Mouse (Mus musculus) gastrocnemius, postnatal 14 days (tissue): Measurements from ENCODE around the gene Cypt3. TPM values are rescaled to one million over a fixed set of nuclear protein-coding genes. Genes with fewer than 3 reads are reported as not detected.

Experiments used
- DNase-seq: peaks from one replicate; pipeline ENCODE4 v3.0.0; 2021; ENCODE audit warnings: mixed read lengths
- intact Hi-C: fragments of 180-260 bp; cut with DNase I; formaldehyde crosslinking; loops from one replicate; pipeline ENCODE4 v1.15.1; 2025; ENCODE audit warnings: low total_unique reads
- long read RNA-seq, 2 experiments: library from polyadenylated mRNA; stranded (forward); transcript quantifications; one replicate each; pipeline ENCODE4 v2.0.0; 2021
- total RNA-seq, 2 experiments: library from RNA; stranded (reverse); gene quantifications; 2 replicates each; pipeline ENCODE4 v1.2.3; 2021

The Cypt3 gene
- not detected for total RNA-seq
- long read RNA-seq, experiment 1, result 0 reads
- long read RNA-seq, experiment 2, result 0 reads

DNA sequence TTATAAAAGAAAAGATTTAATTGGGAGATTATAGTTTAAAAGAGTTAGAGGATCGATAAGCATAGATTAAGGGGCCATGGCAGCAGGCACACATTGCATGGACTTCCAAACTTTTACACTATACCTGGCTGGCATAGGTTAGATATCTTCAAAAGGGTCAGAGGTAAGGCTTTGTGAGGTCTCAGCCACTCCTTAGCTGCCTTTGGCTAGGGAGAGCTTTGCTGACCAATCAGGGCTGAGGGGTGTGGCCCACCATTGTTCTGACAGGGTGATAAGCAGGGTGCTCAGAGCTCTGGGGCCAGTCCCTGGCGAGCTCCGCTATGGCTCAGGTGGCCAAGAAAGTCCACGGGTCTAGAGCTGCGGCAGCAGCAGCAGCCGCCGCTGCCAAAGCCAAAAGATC, at the start of gene Cypt3:
Gene Cypt3 (plus strand): TSS at position 301 of the 400 bp plus-strand sequence.
- intact Hi-C loops, result no loop called here

DNA sequence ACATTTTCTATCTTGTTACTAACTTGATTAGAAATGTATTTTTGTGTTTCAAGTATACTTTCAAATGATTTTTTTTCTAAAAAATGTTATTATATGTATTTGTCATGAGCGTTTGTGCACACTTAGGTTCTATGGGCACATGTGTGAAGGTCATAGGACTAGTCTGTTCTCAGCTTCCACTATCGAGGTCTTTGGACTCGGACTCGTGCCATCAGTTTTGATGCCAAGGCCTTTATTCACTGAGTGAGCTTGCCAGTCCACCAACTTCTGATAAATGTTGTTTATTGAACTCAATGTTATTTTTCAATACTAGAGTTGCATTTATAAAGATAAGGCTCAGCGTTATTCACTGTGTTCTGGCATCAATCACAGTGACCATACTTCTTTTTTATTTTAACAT, 42.9 kb upstream of the Cypt3 start:
- intact Hi-C loops, result no loop called here
- DNase-seq, result no peak

More for the DNA sequence above, at the start of gene Cypt3:
- DNase-seq, result no peak

- intact Hi-C loops, result no loop called here
- no peak for DNase-seq
Observed at GRCm38 (mm10) chrX:153528399-153528798, 30.0 kb upstream of the Cypt3 start.

DNA sequence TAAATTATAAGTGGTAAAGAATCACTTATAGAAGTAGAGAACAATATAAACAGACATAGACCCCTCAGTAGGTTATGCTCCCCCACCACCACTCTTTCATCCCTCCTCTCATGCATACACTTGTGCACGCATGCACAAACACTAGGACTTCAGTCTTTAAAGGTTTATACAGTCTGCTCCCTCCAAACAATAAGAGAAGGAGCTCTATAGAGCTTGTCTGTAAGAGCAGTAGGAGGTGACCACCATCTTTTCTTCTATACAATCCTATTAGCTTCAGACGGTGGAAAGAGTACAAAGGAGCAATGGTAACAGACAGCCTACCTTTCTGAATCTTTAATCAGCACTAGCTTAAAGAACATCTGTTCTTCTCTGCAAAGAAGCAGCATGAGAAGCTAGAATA, 1.8 kb upstream of the Cypt3 start:
- DNase-seq, result no peak

DNA sequence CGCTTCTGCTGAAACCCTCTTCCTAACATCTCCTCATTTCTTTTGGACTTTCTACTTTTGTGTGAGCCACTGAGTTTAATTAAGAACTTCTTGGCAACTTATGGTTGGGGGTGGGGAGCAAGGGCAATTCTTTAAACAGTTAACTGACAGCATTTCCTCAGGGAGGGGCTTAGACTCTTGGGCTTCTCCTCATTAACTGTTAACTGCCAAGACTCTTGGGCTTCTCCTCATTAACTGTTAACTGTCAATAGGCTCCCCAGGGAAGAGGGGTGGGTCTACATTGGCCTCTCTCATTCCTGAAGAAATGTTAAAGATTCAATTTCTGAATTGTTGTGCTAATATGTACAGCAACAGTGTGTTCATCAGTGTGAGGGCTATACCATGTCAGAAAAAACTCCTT, 6.3 kb downstream of the Cypt3 start:
- no peak for DNase-seq
- intact Hi-C loops, result no loop called here

More for the DNA sequence above, 1.8 kb upstream of the Cypt3 start:
- intact Hi-C loops, result no loop called here

DNA sequence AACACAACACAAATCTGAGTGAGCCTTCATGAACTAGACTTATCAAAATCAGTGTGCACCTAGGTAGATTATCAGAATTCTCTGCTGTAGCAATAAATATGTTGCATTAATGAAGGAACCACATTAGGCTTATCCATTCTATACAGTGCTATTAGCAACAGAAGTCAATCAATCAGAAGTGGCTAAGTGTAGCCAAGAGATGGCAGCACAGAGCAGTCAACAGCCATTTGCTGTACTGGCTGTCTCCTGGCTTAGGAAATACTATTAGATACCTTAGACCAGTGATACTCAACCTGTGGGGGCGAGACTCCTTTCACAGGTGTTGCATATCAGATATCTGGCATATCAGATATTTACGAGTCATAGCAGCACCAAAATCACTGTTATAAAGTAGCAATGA, 41.2 kb downstream of the Cypt3 start:
- intact Hi-C loops, result no loop called here
- DNase-seq, result no peak

Other genes starting within 250 kb of the Cypt3 start
- gene Ubqln2, start 60.4 kb upstream of the Cypt3 start, total RNA-seq, result 10 to 100 TPM; 16.6 to 17.8 TPM
- 1 to 10 TPM; 6.3 to 7.6 TPM for gene Kctd12b, start 137.8 kb downstream of the Cypt3 start, total RNA-seq
- 10 to 100 TPM; 25.2 to 26.2 TPM for gene Nbdy, start 165.0 kb downstream of the Cypt3 start, total RNA-seq